Mouse (Mus musculus) heart, embryonic 14.5 days (tissue): Measurements from ENCODE around the gene Urb1. TPM values are rescaled to one million over a fixed set of nuclear protein-coding genes. Genes with fewer than 3 reads are reported as not detected.

Experiments used
- ATAC-seq: fragments of 200-750 bp; cut with Nextera tagmentation; 2 replicates; pipeline ENCODE4 v1.8.0; 2017; ENCODE audit warnings: low read depth, moderate TSS enrichment; ENCODE audit not compliant: insufficient number of reproducible peaks, insufficient read depth, low FRiP score
- H3K27ac ChIP-seq, 2 experiments: fragments of 200-500 bp in 1 of 2; fragments of 300-500 bp in 1 of 2; sonication (generic) in 1 of 2; replicated peaks in 1 of 2; 2 replicates each; pipeline ENCODE4 v1.5.1; 2012 to 2014; ENCODE audit warnings: low read depth in 2 of 2, low read length in 2 of 2, control low read depth in 1 of 2, mild to moderate bottlenecking in 1 of 2, mixed read lengths in 1 of 2; ENCODE audit not compliant: control insufficient read depth in 1 of 2, insufficient read depth in 1 of 2
- H3K27me3 ChIP-seq: fragments of 300-500 bp; sonication (generic); 2 replicates; pipeline ENCODE4 v1.6.1; 2014; ENCODE audit warnings: mild to moderate bottlenecking, low read length, control low read depth; ENCODE audit not compliant: control insufficient read depth, insufficient read depth
- H3K36me3 ChIP-seq: fragments of 300-500 bp; sonication (generic); 2 replicates; pipeline ENCODE4 v1.6.1; 2014; ENCODE audit warnings: mild to moderate bottlenecking, control low read depth, low read length, mixed read lengths; ENCODE audit not compliant: control insufficient read depth, insufficient read depth
- H3K4me1 ChIP-seq, 2 experiments: fragments of 200-500 bp in 1 of 2; fragments of 300-500 bp in 1 of 2; sonication (generic) in 1 of 2; 2 replicates each; pipeline ENCODE4 v1.6.1; 2012 to 2014; ENCODE audit warnings: low read length in 2 of 2, control low read depth in 1 of 2, mixed read lengths in 1 of 2; ENCODE audit not compliant: control insufficient read depth in 2 of 2, insufficient read depth in 2 of 2
- H3K4me2 ChIP-seq: fragments of 300-500 bp; sonication (generic); 2 replicates; pipeline ENCODE4 v1.6.1; 2014; ENCODE audit warnings: mild to moderate bottlenecking, low read length
- H3K4me3 ChIP-seq, 2 experiments: fragments of 200-500 bp in 1 of 2; fragments of 300-500 bp in 1 of 2; sonication (generic) in 1 of 2; 2 replicates each; pipeline ENCODE4 v1.5.1; 2012 to 2014; ENCODE audit warnings: low read length in 2 of 2, mild to moderate bottlenecking in 2 of 2, control low read depth in 1 of 2, low read depth in 1 of 2, moderate library complexity in 1 of 2; ENCODE audit not compliant: control insufficient read depth in 1 of 2, insufficient read depth in 1 of 2
- H3K9ac ChIP-seq: fragments of 300-500 bp; sonication (generic); 2 replicates; pipeline ENCODE4 v1.6.1; 2014; ENCODE audit warnings: mild to moderate bottlenecking, low read length
- H3K9me3 ChIP-seq: fragments of 300-500 bp; sonication (generic); 2 replicates; pipeline ENCODE4 v1.6.1; 2016; ENCODE audit warnings: low read length, control low read depth; ENCODE audit not compliant: control insufficient read depth
- WGBS: fragments of 180-500 bp; shearing (Covaris S2); extraction: QIAGEN DNeasy Blood & Tissue Kit; methylation state at CpG from one replicate; pipeline ENCODE4 v1.1.7; 2014; 5-methylcytosine and 5-hydroxymethylcytosine counted together
- polyA plus RNA-seq: library from polyadenylated mRNA; unstranded; fragments of >200 nt; fragmentation: Nextera tagmentation; extraction: Ambion mirVana; gene quantifications from 2 replicates; pipeline ENCODE4 v1.2.1, GENCODE M21; 2014

Urb1 gene
- polyA plus RNA-seq, 1 experiment from 2014 or later: 7.6 TPM

DNA sequence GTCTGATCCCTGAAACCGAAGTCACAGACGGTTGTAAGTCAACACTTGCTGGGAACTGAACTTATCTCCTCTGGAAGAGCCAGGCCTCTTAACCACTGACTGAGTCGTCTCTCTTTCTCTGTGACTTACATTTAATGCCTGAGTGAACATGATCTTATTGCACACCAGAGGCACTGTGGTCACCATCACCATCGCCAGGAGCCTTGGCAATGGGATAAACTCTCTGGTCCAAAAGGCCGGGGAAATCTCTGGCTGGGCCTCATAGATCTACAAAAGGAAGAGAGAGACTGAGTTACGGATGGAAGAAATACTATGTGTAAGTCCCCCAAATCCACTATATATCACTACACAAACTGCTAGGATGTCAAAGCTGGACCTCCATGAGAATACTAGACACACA is 19.3 kb downstream of the Urb1 start:
- Histone ChIP-seq H3K27ac (no peak overlapping the region), H3K4me1 (peaks cover 0 to 8% of the 10 kb centered on the region in 2 experiments; a peak in 2 of 4 replicates), H3K27me3 (no peaks in the 10 kb centered on the region), H3K4me3 (no peak overlapping the region), H3K36me3 (peaks cover 95% of the 10 kb centered on the region), H3K9ac (no peak overlapping the region), H3K4me2 (no peak overlapping the region), H3K9me3 (no peaks in the 10 kb centered on the region)
- ATAC-seq: no peak
- WGBS: 87% methylated on average over 6 of the region's 6 CpGs

- Histone ChIP-seq H3K9ac (no peak overlapping the region), H3K9me3 (no peaks in the 10 kb centered on the region), H3K4me1 (peaks cover 6 to 26% of the 10 kb centered on the region in 2 experiments), H3K4me3 (no peak overlapping the region), H3K4me2 (no peak overlapping the region), H3K27me3 (no peaks in the 10 kb centered on the region), H3K27ac (no peak overlapping the region), H3K36me3 (peaks cover 84% of the 10 kb centered on the region)
- 90% methylated on average over 6 of the region's 6 CpGs for WGBS
- ATAC-seq: no peak
Measured at GRCm38 (mm10) chr16:90788580-90788979, 21.6 kb downstream of the Urb1 start.

DNA sequence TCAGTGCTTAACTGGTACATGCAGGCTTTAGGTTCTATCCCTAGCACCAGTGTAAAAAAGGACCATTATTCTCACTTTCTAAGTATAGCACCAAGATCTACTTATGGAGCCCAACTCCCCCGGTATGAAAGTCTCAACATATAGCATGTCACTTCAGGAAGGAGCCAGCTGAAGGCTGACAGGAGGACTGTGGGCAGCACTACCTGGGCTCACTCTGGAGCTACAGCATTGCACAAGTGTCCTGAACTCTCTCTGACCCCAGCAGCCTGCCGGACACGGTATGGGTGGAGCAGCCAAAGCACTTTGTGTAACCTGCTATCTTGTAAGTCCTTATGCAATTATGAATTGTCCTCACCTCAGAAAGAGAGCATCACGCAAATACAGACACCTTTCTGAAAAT is 25.0 kb downstream of the Urb1 start:
- H3K27ac ChIP-seq: no peak overlapping the region
- H3K27me3 ChIP-seq: no peaks in the 10 kb centered on the region
- no peak overlapping the region for H3K9ac ChIP-seq
- H3K4me3 ChIP-seq: no peak overlapping the region
- WGBS: 29% methylated on average over 4 of the region's 4 CpGs
- no peak overlapping the region for H3K4me2 ChIP-seq
- H3K9me3 ChIP-seq: no peaks in the 10 kb centered on the region
- peaks cover 8 to 29% of the 10 kb centered on the region in 2 experiments for H3K4me1 ChIP-seq
- H3K36me3 ChIP-seq: peaks cover 78% of the 10 kb centered on the region
- ATAC-seq: no peak

DNA sequence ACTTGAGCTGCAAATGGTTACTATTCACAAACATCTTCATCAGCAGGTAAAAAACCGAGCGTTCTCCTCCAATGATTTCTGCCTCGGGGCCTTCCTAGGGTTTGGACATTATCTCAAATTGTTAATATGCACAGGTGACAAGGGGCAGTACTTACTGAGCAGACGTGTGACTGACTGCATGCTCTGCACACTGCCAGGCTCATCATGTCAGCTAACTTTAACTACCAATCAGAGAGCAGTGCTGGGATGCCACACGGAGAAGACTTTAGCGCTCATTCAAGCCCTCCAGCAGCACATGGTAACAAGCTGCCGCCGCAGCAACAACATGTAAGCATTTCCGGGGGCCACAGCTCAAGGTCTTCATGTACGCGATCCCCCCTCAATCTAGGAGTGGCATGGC is 26.9 kb downstream of the Urb1 start:
- H3K27me3 ChIP-seq: no peaks in the 10 kb centered on the region
- peaks cover 8 to 29% of the 10 kb centered on the region in 2 experiments for H3K4me1 ChIP-seq
- peak overlapping the region; percentile 18 to 66; a peak in 3 of 4 replicates for H3K27ac ChIP-seq
- WGBS: 49% methylated on average over 11 of the region's 11 CpGs
- H3K36me3 ChIP-seq: peaks cover 78% of the 10 kb centered on the region
- ATAC-seq: peak; percentile 83
- no peaks in the 10 kb centered on the region for H3K9me3 ChIP-seq
- no peak overlapping the region for H3K4me3 ChIP-seq
- H3K9ac ChIP-seq: no peak overlapping the region
- H3K4me2 ChIP-seq: peak overlapping the region; percentile 36

GRCm38 (mm10) chr16:90779783-90780182 is 30.4 kb downstream of the Urb1 start:
- Histone ChIP-seq H3K4me1 (peaks cover 6 to 15% of the 10 kb centered on the region in 2 experiments), H3K36me3 (peaks cover 85% of the 10 kb centered on the region), H3K4me3 (no peak overlapping the region), H3K27me3 (no peaks in the 10 kb centered on the region), H3K4me2 (no peak overlapping the region), H3K9me3 (no peaks in the 10 kb centered on the region), H3K9ac (no peak overlapping the region), H3K27ac (no peak overlapping the region)
- no peak for ATAC-seq
- 63% methylated on average over 11 of the region's 11 CpGs for WGBS

GRCm38 (mm10) chr16:90775946-90776520 is 34.2 kb downstream of the Urb1 start:
- H3K4me1 ChIP-seq: no peaks in the 10 kb centered on the region
- no peak for ATAC-seq
- WGBS: 82% methylated on average over 10 of the region's 10 CpGs

GRCm38 (mm10) chr16:90774646-90775045 is 35.6 kb downstream of the Urb1 start:
- H3K36me3 ChIP-seq: peaks cover 98% of the 10 kb centered on the region
- no peaks in the 10 kb centered on the region for H3K4me1 ChIP-seq
- H3K9ac ChIP-seq: no peak overlapping the region
- ATAC-seq: no peak
- 71% methylated on average over 6 of the region's 6 CpGs for WGBS
- H3K4me2 ChIP-seq: no peak overlapping the region
- H3K27me3 ChIP-seq: no peaks in the 10 kb centered on the region
- no peaks in the 10 kb centered on the region for H3K9me3 ChIP-seq
- H3K4me3 ChIP-seq: no peak overlapping the region
- H3K27ac ChIP-seq: no peak overlapping the region

More at GRCm38 (mm10) chr16:90775946-90776520, 34.2 kb downstream of the Urb1 start:
- Histone ChIP-seq H3K9me3 (no peaks in the 10 kb centered on the region), H3K9ac (no peak overlapping the region), H3K4me2 (no peak overlapping the region), H3K27me3 (no peaks in the 10 kb centered on the region), H3K4me3 (no peak overlapping the region), H3K36me3 (peaks cover 100% of the 10 kb centered on the region), H3K27ac (no peak overlapping the region)

GRCm38 (mm10) chr16:90774216-90774615 is 36.0 kb downstream of the Urb1 start:
- Histone ChIP-seq H3K9me3 (no peaks in the 10 kb centered on the region; the same call in 1 of the 2 replicates), H3K27ac (no peak overlapping the region), H3K36me3 (peaks cover 98% of the 10 kb centered on the region), H3K9ac (no peak overlapping the region), H3K4me1 (no peaks in the 10 kb centered on the region), H3K4me2 (no peak overlapping the region), H3K27me3 (no peaks in the 10 kb centered on the region), H3K4me3 (no peak overlapping the region)
- WGBS: 93% methylated on average over 12 of the region's 12 CpGs
- ATAC-seq: no peak
